Mouse (Mus musculus) R1 (cell line): ENCODE measurements around the gene 1700034J05Rik.

Experiments
- DNase-seq: peaks from one replicate; pipeline ENCODE4 v3.0.0-alpha.2; 2018; ENCODE audit warnings: low read depth, low spot score

Gene 1700034J05Rik

DNA sequence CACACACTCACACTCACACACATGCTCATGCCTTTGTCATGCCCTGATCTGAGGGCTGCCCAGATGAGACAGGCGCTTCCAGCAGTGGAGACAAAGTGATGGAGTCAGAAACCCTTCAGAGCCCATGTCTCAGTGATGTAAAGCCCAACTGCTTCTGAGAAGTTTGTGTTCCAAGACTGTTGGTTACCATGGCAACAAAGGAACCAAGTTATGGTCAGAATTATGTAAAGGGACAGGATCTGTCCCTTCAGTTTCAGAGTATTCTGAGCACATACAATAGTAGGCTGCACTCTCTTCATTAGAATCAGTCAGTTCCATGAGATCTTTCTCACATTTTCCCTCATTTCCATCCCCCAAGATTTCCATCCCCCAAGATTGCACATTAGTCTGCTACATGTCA lies at the start of gene 1700034J05Rik:
TSS of gene 1700034J05Rik (minus strand) at position 165 of the 400 bp plus-strand sequence.
- DNase-seq = no peak

DNA sequence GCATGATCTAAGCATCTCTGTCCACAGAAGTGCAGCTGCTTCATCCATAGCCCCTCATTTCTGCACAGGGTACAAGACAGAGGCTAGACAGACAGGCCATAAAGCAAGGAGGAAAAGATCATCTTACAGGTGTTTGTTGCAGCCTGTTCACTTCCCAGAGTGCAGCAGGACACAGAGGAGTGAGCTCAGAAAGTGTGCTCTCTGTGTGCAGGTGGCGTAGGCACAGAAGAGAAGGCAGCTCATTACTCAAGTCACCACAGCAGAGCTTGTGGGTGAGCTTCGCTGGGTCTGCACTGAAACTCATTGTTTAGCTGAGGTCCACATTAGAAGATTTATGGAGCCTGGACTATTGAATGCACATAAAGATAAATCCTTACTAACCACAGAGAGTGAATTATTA lies 45.5 kb upstream of the 1700034J05Rik start:
- DNase-seq = no peak

DNA sequence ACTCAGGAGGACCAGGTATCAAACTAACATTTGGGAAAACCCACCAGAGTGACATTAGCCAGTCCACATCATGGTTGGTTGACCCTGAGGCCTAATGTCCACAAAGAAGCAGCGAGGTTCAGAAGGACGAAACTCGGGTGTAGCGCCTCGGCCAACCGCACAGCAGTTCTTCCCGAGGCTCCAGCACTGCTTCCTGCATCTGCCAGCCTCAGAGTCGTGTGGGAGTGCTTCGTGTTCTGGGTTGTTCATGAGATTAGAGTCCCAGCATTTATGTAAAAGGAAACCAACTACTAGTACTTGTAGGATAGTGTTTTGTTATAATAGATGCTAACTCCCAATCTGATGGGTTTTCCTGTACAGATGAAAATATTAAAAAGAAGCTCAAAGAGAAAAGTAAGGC lies 45.1 kb upstream of the 1700034J05Rik start:
- DNase-seq = no peak

DNA sequence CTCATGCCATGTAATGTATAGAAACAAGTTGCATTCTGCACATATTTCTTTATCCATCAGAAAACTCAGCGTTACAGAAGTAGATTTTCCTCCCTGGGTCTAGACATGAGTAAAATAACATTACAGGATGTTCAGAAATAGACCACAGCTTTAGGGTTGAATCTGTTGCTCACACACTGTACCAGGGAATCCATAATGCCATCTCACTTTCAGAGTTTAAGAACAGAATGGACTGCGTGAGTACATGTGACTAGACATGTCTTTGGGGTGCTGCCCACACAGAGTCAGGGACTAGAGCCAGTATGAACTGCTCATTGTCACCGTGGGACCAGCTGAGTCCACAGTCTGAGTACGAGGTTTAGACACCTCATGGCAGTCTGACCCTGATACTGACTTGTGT lies 44.5 kb upstream of the 1700034J05Rik start:
- no peak for DNase-seq

DNA sequence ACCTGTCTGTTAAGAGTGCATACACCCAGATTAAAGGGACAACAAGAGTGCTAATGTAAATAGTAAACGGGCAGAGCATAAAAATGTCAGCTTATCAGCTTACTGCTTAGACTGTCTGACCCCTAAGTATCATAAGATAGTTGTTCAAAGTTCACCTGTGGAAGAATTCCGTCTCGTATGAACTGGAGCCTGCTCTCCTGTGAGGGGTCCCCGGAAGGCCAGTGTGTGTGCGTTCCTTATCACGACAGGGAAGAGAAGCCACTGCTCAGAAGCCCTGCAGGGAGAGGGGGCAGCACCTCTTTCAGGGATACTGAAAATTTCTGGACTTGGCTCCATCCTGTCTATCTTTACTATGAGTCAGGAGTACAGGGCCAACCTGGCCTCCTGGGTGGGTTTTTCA lies 42.8 kb upstream of the 1700034J05Rik start:
- no peak for DNase-seq

DNA sequence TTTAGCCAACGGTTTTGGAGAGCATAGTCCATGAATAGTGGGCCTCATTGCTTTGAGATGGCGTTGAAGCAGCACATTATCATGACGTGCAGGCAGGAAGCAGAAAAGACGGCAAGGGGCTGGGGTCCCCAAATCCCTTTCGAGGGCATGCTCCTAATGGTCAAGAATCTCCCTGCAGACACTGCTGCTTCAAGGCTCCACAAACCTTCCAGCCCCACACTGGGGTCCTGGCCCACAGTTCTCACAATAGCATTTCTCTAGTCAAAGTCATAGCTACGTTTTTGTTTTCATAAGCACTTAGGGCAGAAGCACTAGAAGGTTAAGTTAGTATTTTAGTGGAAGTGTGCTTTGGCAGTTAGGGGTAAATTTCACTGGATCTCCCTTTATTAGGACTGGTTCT lies 41.7 kb upstream of the 1700034J05Rik start:
- no peak for DNase-seq

- no peak for DNase-seq
These were observed 41.2 kb upstream of the 1700034J05Rik start for GRCm38 (mm10) chr6:146995391-146995790.

DNA sequence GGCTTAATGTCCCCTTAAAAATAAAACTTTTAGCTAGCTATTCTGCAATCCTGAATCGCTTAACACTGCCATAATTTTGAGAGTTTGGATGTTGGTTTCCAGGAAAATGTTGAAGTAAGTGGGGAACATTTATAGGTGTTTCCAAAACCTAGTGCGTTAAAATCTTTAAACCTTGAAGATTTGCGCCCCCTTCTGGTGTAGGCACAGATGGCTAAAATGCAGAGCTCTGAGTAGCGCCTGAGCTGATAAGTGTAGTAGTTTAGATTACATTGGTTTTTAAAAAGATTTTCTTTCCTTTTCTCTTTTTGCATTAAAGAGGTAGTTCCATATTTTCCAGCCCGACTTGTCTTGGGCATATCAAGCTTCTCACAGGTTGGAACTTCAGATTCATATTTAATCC lies 40.0 kb upstream of the 1700034J05Rik start:
- DNase-seq = peak; percentile 54

GRCm38 (mm10) chr6:146984569-146984968 lies 30.3 kb upstream of the 1700034J05Rik start:
- peak; percentile 14 for DNase-seq

DNA sequence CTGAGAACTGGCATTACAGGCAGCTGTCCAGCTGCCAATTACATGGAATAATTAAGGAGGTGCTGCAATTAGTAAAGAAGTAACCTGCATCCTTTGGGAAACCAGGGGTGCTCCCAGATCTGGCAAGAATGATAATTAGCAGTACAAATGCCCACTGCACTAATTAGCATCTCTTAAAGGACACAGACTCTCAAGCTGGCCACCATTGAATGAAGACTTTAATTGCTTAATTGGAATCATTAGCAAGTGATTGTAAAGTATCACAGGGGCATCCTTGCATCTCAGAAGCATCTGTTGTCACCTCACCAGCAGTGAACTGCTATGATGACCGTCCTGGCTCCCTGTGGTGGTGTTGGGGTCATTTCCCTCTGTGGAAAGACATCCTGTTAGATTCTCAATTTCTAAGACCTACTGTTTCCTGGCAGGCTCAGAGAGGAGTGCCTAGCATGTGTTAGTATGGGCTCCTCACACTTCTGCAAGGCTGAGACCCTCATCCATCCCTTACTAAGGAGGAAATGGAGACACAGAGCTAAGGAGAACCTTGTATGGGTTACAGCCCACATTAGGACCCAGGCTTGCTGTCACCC lies 27.1 kb upstream of the 1700034J05Rik start:
- no peak for DNase-seq

GRCm38 (mm10) chr6:146979953-146980352 lies 25.7 kb upstream of the 1700034J05Rik start:
- no peak for DNase-seq

- no peak for DNase-seq
These were observed 25.0 kb upstream of the 1700034J05Rik start for GRCm38 (mm10) chr6:146979115-146979744.

- no peak for DNase-seq
These were observed 24.5 kb upstream of the 1700034J05Rik start for GRCm38 (mm10) chr6:146978691-146979114.

- no peak for DNase-seq
These were observed 22.2 kb upstream of the 1700034J05Rik start for GRCm38 (mm10) chr6:146976446-146976845.

GRCm38 (mm10) chr6:146973830-146974229 lies 19.6 kb upstream of the 1700034J05Rik start:
- no peak for DNase-seq

DNA sequence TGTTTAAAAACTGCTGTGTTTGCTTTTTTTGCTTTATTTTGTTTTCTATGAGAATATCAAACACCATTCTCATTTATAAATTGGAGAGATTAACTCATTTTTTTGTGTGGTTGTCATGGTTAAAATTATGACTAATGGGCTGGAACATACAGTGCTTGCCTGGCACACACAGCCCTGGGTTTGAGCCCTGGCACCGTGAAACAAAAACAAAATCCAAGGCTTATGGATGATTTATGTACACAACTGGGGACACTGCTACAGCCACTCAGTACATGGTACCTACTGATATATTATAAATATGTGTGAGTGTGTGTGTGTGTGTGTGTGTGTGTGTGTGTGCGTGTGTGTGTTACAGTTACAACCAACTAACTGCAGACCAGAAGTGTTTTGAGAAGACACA lies 19.2 kb upstream of the 1700034J05Rik start:
- no peak for DNase-seq

DNA sequence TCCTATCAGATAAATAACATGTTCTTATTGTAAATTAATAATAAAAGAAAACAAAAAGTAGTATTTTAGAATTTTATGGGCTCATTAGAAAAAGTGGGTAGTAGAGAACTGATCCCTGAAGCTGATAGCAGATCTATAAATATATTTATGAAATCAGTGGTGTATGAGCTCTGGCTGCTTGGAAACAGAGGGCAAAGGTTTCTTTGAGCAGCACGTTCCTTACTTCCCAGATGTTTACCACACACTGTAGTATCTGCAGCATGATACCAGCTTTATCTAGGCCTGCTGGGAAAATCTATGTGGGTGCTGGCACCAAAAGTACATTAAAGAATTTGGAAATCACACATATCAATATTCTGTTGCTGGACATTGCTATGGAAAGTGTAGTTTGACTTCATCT lies 18.5 kb upstream of the 1700034J05Rik start:
- DNase-seq = no peak

DNA sequence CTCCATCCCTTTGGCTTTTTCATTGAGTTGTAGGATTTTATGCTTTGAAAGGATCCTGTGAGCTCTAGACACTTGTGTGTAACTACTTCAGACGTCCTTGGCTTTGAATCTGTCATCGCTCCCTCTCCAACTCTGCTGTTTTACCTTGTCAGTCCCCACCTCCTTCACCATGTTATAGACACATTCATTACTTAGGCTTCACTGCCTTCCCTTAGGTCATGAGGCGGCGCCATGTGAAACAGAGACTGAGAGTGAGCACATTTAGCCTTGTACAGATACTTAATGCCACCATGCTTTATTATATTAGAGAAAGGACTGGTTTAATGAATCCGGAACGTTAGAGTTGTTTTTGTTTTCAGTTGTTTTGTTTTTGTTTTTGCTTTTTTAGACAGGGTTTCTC lies 17.8 kb upstream of the 1700034J05Rik start:
- no peak for DNase-seq

- no peak for DNase-seq
These were observed 17.1 kb upstream of the 1700034J05Rik start for GRCm38 (mm10) chr6:146971366-146971765.

- peak; percentile 66 for DNase-seq
These were observed 16.6 kb upstream of the 1700034J05Rik start for GRCm38 (mm10) chr6:146970811-146971210.

GRCm38 (mm10) chr6:146967836-146968235 lies 13.6 kb upstream of the 1700034J05Rik start:
- DNase-seq = no peak

- no peak for DNase-seq
These were observed 12.3 kb upstream of the 1700034J05Rik start for GRCm38 (mm10) chr6:146966446-146967019.

DNA sequence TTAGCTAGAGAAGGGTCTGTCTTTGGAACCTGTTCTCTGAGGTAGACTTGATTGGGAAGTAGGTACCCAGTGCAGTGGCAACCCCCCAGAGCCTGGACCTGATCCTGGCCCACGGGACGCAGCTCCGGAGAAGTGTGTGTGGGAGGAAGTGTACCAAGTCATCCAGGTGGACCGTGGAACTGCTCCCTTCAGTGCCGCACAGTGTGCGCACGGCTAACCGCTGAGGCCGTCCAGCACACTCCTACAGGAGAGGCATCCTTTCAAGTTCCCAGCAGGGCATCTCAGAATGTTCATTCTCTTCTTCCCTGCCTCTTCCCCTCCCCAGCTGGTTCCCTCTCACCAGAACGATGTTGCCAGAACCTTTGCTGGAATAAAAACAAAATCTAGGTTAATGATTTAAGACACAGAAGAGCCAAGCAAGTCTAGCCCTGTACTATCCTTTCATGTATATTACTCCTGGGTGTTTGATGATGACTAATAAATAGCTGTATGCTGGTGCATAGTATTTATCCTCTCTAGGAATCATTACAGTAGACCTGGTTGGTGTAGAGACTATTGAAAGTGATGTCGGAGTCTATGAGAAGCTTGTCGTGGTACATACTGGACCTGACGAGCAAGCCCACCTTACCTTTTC lies 11.0 kb upstream of the 1700034J05Rik start:
- no peak for DNase-seq
